Mouse (Mus musculus) frontal cortex, adult (tissue): ENCODE measurements around the gene Rnf141.
A peak's percentile ranks its signal among the peaks of the same experiment; 100 is the strongest.

Source experiments
- ATAC-seq: cut with Nextera tagmentation; 2 replicates; pipeline ENCODE4 v1.9.2; 2017; ENCODE audit warnings: mild to moderate bottlenecking, moderate library complexity, mixed read lengths; ENCODE audit not compliant: low TSS enrichment

Rnf141 gene

DNA sequence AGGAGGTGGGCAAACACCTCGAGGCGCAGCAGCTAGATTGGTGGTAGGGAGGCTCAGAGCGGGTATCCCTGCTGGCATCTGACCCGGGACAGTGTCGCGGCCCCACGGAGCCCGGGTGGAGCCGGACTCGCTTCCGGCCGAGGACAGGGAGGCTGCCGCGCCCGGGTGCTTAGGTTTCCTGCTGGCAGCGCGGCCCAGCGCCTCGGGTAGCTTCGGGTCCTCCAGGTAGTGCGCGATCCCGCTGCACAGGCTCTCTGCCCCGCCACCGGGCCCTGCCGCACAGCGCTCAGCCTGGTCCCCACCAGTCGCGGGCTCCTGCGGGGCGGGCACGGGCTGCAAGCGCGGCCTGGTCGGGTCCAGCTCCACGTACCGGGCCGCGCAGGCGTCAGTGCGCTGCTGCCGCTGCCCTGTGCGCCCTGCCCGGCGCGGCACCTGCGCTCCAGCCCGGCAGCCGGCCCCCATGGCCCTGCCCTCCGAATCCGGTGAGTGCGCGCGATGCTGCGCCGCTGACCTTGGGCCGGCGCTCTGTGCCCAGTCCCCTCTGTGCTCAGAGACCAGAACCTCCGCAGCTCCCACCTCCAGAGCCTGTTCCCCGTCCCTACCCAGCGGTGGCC, 75.7 kb downstream of the Rnf141 start:
- ATAC-seq, result peak; percentile 77

DNA sequence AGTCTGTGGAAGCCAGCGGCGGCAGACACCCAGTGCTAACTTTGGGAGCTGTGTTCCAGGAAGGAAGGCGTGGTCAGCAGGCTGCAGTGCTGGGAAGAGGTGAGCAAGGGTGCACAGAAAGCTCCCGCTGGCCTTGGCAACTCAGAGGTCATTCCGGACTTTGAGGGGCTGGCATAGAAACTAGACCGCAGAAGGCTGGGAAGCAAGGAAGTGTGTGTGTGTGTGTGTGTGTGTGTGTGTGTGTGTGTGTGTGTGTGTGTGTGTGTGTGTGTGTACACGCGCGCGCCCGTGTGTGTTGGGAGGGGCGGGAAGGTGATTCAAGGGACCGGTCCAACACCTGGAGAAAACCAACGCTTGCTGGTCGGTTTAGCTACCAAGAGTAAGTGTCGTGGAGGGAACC, 76.3 kb downstream of the Rnf141 start, which contains the start of gene Ampd3:
Gene Ampd3 (plus strand): TSS at position 206 of the 400 bp plus-strand sequence.
- peak; percentile 35; the same call in 1 of the 2 replicates for ATAC-seq

DNA sequence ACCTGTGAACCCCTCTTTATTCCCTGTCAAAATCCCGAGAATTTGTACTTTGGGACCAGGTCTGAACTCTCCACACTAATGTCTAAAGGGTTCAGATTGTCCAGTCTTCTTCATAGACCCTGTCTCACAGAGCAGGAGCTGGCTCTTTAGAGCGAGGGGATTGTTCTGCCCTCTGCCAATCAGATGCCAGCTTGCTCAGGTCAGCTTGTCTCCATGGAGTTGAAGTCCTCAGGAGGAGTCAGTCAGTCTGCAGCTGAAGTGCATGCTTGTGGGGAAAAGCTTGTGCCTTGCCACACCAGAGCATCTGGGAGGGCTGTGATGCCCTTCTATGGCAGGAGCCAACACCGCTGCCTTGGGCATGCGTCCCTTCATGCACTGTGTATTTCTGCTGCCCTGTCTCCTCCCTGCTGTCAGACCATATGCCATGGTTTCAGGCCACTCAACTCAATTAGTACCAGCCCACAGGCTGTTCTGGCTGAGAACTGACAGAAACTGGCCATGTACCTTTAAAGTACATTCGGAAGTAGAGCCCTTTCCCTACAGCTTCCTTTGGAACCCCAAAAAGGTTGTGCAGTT, 81.6 kb downstream of the Rnf141 start:
- ATAC-seq, result no peak

DNA sequence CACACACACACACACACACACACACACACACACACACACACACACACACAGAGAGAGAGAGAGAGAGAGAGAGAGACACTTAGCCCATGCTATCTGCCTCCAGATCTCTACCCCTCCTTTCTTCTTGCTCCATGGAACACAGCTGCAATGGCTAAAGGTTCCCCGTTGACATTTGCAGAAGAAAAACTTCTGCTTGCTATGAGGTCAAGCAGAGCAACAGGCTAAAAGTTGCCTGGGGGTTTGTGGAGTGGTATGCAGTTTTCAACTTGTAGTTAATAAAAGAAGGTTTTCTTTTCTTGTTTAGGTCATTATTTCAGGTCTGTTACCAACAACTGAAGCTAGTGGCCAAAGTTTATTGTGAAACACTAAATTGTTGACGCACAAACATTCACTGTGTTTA, 87.8 kb downstream of the Rnf141 start:
- ATAC-seq, result no peak

DNA sequence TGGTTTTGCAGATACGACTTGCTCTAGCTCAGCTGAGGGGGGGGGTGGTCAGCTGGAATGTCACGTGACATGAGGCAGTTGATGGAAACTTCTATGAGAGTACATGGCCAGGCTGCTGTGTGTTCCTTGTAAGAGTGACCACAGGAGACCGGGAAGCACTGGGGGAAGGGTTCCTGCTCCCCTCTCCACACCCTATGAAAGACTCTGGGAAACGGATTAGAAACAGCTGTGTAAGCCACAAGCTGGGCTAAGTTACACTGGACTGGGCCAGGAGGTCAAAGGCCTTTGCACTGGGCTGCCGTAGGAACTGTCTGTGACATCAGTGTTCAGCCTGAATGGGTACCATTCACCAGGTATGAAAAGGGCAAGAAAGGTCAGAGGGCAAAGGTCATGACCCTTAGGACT, 90.3 kb downstream of the Rnf141 start:
- ATAC-seq, result no peak

DNA sequence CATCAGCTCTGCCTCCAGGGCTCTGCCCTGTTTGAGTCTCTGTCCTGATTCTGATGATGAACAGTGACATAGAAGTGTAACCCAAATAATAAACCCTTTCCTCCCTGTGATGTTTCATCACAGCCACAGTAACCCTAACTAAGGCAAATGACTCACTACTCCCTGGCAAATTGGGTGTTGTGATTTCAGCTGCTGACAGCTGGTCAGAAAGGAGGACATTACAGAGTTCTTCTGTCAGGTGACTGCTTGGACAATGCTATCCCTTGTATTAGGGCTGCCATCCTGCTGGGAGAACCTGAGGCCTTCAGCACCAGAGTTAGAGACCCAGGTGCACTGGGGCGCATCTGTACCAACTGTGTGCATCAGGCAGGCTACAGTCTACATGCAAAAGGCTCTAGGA, 90.9 kb downstream of the Rnf141 start:
- no peak for ATAC-seq

DNA sequence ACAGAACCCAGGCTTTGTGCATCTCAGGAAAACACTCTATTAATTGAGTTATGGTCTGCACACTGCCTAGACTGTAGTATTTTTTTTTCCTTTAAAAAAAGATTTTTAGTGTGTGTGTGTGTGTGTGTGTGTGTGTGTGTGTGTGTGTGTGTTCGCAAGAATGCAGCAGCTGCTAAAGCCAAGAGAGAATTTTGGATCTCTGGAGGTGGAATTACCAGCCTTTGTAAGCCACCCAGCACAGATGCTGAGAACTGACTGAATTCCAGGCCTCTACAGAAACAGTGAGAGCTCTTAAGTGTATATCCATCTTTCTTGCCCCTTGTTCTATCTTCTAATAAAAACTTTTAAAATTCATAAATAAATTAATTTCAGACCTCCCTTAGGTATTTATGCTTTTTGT, 92.6 kb downstream of the Rnf141 start:
- no peak; the same call in 1 of the 2 replicates for ATAC-seq

DNA sequence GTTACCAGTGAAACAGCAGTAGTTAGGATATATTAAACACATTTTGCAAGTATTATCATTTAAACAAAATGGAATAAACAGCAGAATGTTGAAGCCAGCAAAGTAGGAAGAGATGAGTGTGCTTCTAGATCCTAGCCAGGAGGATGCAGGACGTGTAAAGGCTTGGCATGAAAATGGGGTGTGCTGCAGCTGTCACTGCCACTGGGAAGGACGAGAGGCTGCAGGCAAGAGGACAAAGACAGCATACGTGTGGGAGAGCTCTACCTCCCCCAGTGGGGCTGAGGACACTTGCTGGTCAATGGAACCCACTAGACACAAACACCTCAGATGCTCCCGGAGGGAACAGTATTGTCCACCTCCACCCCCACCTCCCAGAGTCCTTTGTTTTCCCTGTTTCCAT, 93.4 kb downstream of the Rnf141 start:
- ATAC-seq, result peak; percentile 41; the same call in 1 of the 2 replicates
